Mouse (Mus musculus) olfactory bulb, adult 2 months (tissue): ENCODE data around the gene Slc35d2.

Experiments used
- CTCF ChIP-seq: fragments of 200-500 bp; IDR thresholded peaks from 2 replicates; pipeline ENCODE4 v1.5.1; 2012; ENCODE audit warnings: low read depth, mild to moderate bottlenecking, low read length, moderate library complexity; ENCODE audit not compliant: insufficient read depth
- POLR2A ChIP-seq: fragments of 200-500 bp; IDR thresholded peaks from 2 replicates; pipeline ENCODE4 v1.6.1; 2012; ENCODE audit warnings: mild to moderate bottlenecking, low read depth, low read length, moderate library complexity; ENCODE audit not compliant: insufficient read depth

- TF ChIP-seq CTCF (no peak), POLR2A (no peak)
Measured at GRCm38 (mm10) chr13:64162626-64163025, 33.5 kb upstream of the Slc35d2 start.
